Mouse (Mus musculus): ENCODE data around the gene 2310011J03Rik. TPM values are rescaled to one million over a fixed set of nuclear protein-coding genes. Genes with fewer than 3 reads are reported as not detected.
A peak's percentile ranks its signal among the peaks of the same experiment; 100 is the strongest.

Gene 2310011J03Rik
- polyA plus RNA-seq, 1 experiment from 2014 or later = 32.8 TPM

GRCm38 (mm10) chr10:80313627-80314201 lies 6.6 kb downstream of the 2310011J03Rik start:
- no peak for ATAC-seq
- H3K9ac ChIP-seq (ENCODE audit: low read depth, low read length) = peak overlapping the region; percentile 11; the same call in 1 of the 2 replicates

DNA sequence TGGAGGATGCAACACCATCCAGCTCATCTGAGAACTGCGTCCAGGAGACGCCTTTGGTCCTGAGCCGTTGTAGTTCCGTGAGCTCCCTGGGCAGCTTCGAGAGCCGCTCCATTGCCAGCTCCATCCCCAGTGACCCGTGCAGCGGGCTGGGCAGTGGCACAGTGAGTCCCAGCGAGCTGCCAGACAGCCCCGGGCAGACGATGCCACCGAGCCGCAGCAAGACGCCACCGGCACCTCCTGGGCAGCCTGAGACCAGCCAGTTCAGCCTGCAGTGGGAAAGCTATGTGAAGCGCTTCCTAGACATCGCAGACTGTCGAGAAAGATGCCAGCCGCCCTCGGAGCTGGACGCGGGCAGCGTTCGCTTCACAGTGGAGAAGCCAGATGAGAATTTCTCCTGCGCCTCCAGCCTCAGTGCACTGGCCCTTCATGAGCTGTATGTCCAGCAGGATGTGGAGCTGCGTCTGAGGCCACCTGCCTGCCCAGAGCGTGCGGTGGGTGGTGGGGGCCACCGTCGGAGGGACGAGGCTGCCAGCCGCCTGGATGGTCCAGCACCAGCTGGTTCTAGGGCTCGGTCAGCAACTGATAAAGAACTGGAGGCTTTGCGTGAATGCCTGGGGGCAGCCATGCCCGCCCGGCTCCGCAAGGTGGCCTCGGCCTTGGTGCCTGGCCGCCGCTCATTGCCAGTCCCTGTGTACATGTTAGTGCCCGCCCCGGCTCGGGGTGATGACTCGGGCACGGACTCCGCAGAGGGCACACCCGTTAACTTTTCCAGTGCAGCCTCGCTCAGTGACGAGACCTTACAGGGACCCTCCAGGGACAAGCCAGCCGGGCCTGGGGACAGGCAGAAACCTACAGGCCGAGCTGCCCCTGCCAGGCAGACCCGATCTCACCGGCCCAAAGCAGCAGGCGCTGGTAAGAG lies 7.5 kb downstream of the 2310011J03Rik start:
- no peak overlapping the region for H3K4me2 ChIP-seq (ENCODE audit: low read length)
- 69% methylated on average over 53 of the region's 54 CpGs for WGBS
- peaks cover 4% of the 10 kb centered on the region; the same call in 1 of the 2 replicates for H3K4me1 ChIP-seq (ENCODE audit: control insufficient read depth, insufficient read depth, low read depth, low read length)
- H3K9ac ChIP-seq (ENCODE audit: low read depth, low read length) = 0 out of 2 replicates have a peak overlapping the region, but pooled peaks have one; percentile 13
- peaks cover 91% of the 10 kb centered on the region for H3K36me3 ChIP-seq (ENCODE audit: control insufficient read depth, insufficient read depth, low read length)
- no peak overlapping the region for H3K27ac ChIP-seq (ENCODE audit: low read depth, low read length)
- no peak overlapping the region; the same call in 1 of the 2 replicates for H3K4me3 ChIP-seq (ENCODE audit: low read length)
- ATAC-seq = no peak
- H3K9me3 ChIP-seq (ENCODE audit: control insufficient read depth, low read length) = no peaks in the 10 kb centered on the region
- H3K27me3 ChIP-seq (replicated peaks; ENCODE audit: control insufficient read depth, insufficient read depth, low read length) = no peaks in the 10 kb centered on the region

More at GRCm38 (mm10) chr10:80313627-80314201, 6.6 kb downstream of the 2310011J03Rik start:
- Histone ChIP-seq H3K9me3 (ENCODE audit: control insufficient read depth, low read length) (no peaks in the 10 kb centered on the region), H3K4me2 (ENCODE audit: low read length) (no peak overlapping the region), H3K4me3 (ENCODE audit: low read length) (no peak overlapping the region), H3K27ac (ENCODE audit: low read depth, low read length) (no peak overlapping the region), H3K36me3 (ENCODE audit: control insufficient read depth, insufficient read depth, low read length) (peaks cover 84% of the 10 kb centered on the region), H3K27me3 (replicated peaks; ENCODE audit: control insufficient read depth, insufficient read depth, low read length) (no peaks in the 10 kb centered on the region), H3K4me1 (ENCODE audit: control insufficient read depth, insufficient read depth, low read depth, low read length) (peaks cover 4% of the 10 kb centered on the region; the same call in 1 of the 2 replicates)
- WGBS = 54% methylated on average over 20 of the region's 20 CpGs

GRCm38 (mm10) chr10:80311560-80311959 lies 8.8 kb downstream of the 2310011J03Rik start:
- Histone ChIP-seq H3K9me3 (ENCODE audit: control insufficient read depth, low read length) (no peaks in the 10 kb centered on the region), H3K4me1 (ENCODE audit: control insufficient read depth, insufficient read depth, low read depth, low read length) (peaks cover 4% of the 10 kb centered on the region; the same call in 1 of the 2 replicates), H3K27me3 (replicated peaks; ENCODE audit: control insufficient read depth, insufficient read depth, low read length) (no peaks in the 10 kb centered on the region), H3K36me3 (ENCODE audit: control insufficient read depth, insufficient read depth, low read length) (peaks cover 92% of the 10 kb centered on the region), H3K4me3 (ENCODE audit: low read length) (no peak overlapping the region), H3K9ac (ENCODE audit: low read depth, low read length) (no peak overlapping the region), H3K4me2 (ENCODE audit: low read length) (no peak overlapping the region), H3K27ac (ENCODE audit: low read depth, low read length) (no peak overlapping the region)
- no peak for ATAC-seq
- WGBS = 80% methylated on average over 16 of the region's 16 CpGs

DNA sequence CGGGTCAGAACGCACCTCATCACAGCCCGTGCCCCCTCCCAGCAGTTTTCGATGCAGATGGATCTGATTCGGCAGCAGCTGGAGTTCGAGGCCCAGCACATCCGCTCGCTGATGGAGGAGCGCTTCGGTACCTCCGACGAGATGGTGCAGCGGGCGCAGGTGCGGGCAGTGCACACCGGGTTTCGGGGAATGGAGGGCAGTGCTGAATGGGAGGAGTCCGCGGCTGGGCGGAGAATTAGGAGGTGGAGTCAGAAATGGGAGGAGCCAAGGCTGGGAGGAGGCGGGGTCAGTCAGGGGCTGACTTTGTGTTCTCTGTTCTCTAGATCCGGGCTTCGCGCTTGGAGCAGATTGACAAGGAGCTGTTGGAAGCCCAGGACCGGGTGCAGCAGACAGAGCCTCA lies 15.5 kb downstream of the 2310011J03Rik start:
- ATAC-seq = no peak
- Histone ChIP-seq H3K9ac (ENCODE audit: low read depth, low read length) (peak overlapping the region; percentile 45; the same call in 1 of the 2 replicates), H3K4me2 (ENCODE audit: low read length) (peak overlapping the region; percentile 31), H3K36me3 (ENCODE audit: control insufficient read depth, insufficient read depth, low read length) (peaks cover 50% of the 10 kb centered on the region), H3K9me3 (ENCODE audit: control insufficient read depth, low read length) (no peaks in the 10 kb centered on the region), H3K27me3 (replicated peaks; ENCODE audit: control insufficient read depth, insufficient read depth, low read length) (no peaks in the 10 kb centered on the region), H3K4me3 (ENCODE audit: low read length) (no peak overlapping the region), H3K27ac (ENCODE audit: low read depth, low read length) (no peak overlapping the region), H3K4me1 (ENCODE audit: control insufficient read depth, insufficient read depth, low read depth, low read length) (peaks cover 36% of the 10 kb centered on the region)
- 28% methylated on average over 25 of the region's 25 CpGs for WGBS

DNA sequence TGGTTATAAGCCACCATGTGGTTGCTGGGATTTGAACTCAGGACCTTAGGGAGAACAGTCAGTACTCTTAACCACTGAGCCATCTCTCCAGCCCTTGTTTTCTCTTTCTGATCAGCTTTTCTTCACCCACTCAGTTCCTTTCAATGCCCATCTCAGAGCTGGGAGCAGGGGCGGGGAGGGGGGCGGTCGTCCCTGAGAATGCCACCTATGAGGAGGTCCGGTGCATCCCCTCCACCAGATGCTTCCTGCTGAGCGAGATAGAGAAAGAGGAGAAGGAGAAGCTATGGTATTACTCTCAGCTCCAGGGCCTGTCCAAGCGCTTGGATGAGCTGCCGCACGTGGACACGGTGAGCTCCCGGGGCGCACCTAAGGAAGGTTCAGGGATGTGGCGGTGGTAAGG lies 15.9 kb downstream of the 2310011J03Rik start:
- no peaks in the 10 kb centered on the region for H3K9me3 ChIP-seq (ENCODE audit: control insufficient read depth, low read length)
- peak overlapping the region; percentile 45; the same call in 1 of the 2 replicates for H3K9ac ChIP-seq (ENCODE audit: low read depth, low read length)
- WGBS = 43% methylated on average over 12 of the region's 12 CpGs
- peaks cover 48% of the 10 kb centered on the region for H3K36me3 ChIP-seq (ENCODE audit: control insufficient read depth, insufficient read depth, low read length)
- no peak for ATAC-seq
- peak overlapping the region; percentile 31 for H3K4me2 ChIP-seq (ENCODE audit: low read length)
- no peaks in the 10 kb centered on the region for H3K27me3 ChIP-seq (replicated peaks; ENCODE audit: control insufficient read depth, insufficient read depth, low read length)
- H3K27ac ChIP-seq (ENCODE audit: low read depth, low read length) = no peak overlapping the region
- peaks cover 36% of the 10 kb centered on the region for H3K4me1 ChIP-seq (ENCODE audit: control insufficient read depth, insufficient read depth, low read depth, low read length)
- no peak overlapping the region for H3K4me3 ChIP-seq (ENCODE audit: low read length)

GRCm38 (mm10) chr10:80302471-80302881 lies 17.9 kb downstream of the 2310011J03Rik start:
- Histone ChIP-seq H3K4me1 (ENCODE audit: control insufficient read depth, insufficient read depth, low read depth, low read length) (peaks cover 48% of the 10 kb centered on the region), H3K27ac (ENCODE audit: low read depth, low read length) (peak overlapping the region; percentile 98), H3K4me3 (ENCODE audit: low read length) (peak overlapping the region; percentile 63), H3K9ac (ENCODE audit: low read depth, low read length) (peak overlapping the region; percentile 94), H3K36me3 (ENCODE audit: control insufficient read depth, insufficient read depth, low read length) (peaks cover 28% of the 10 kb centered on the region), H3K4me2 (ENCODE audit: low read length) (peak overlapping the region; percentile 81), H3K27me3 (replicated peaks; ENCODE audit: control insufficient read depth, insufficient read depth, low read length) (no peaks in the 10 kb centered on the region), H3K9me3 (ENCODE audit: control insufficient read depth, low read length) (no peaks in the 10 kb centered on the region)
- WGBS = 3% methylated on average over 9 of the region's 9 CpGs
- ATAC-seq = peak; percentile 41

DNA sequence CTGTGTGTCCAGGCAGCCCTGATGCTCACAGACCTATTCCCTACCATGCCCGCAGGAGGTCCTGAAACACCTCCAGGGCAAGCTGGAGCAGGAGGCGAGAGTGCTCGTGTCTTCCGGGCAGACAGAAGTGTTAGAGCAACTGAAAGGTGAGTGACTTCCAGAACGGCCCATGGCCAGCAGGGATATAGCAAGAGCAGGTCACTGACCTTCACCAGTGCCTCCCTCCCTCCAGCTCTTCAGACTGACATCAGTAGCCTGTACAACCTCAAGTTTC lies 18.3 kb downstream of the 2310011J03Rik start:
- peaks cover 24% of the 10 kb centered on the region for H3K36me3 ChIP-seq (ENCODE audit: control insufficient read depth, insufficient read depth, low read length)
- no peak for ATAC-seq
- WGBS = 46% methylated on average over 5 of the region's 5 CpGs

DNA sequence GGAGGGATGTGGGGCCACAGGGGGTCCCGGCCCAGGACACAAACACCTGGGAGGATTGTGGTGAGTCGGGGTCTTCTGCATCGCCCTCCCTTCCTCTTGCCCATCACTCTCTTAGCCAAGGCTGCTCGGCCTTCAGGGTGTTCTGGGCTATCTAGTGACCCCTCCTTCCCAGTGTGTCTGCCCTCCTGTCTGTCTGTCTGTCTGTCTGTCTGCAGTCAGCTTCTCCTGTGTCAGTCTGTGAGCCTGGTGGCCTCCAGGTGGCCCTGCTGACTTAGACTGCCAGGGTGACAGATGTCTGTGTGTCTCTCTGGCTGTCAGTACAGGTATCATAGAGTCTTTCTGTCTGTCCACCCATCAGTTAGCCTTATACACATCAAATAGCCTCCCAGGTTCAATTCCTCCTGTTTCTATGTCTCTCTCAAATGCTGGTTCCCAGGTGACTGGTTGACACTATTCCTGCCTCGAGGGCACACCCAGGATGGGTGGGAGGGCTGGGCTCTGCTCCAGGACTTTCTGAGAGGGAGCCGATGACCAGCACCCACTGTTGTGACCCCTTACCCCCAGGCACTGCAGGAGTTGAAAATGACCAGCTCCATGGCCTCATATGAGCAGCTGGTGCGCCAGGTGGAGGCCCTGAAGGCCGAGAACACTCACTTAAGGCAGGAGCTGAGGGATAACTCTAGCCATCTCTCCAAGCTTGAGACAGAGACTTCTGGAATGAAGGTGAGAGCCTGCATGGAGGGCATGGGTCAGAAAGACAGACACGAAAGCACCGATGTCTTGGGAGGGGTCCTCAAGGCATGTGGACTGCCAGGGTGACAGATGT lies 18.9 kb downstream of the 2310011J03Rik start:
- ATAC-seq = no peak
- no peaks in the 10 kb centered on the region for H3K27me3 ChIP-seq (replicated peaks; ENCODE audit: control insufficient read depth, insufficient read depth, low read length)
- H3K27ac ChIP-seq (ENCODE audit: low read depth, low read length) = peak overlapping the region; percentile 98
- no peaks in the 10 kb centered on the region for H3K9me3 ChIP-seq (ENCODE audit: control insufficient read depth, low read length)
- peak overlapping the region; percentile 81 for H3K4me2 ChIP-seq (ENCODE audit: low read length)
- peak overlapping the region; percentile 94 for H3K9ac ChIP-seq (ENCODE audit: low read depth, low read length)
- WGBS = 48% methylated on average over 10 of the region's 10 CpGs
- peaks cover 58% of the 10 kb centered on the region for H3K4me1 ChIP-seq (ENCODE audit: control insufficient read depth, insufficient read depth, low read depth, low read length)
- peaks cover 18% of the 10 kb centered on the region for H3K36me3 ChIP-seq (ENCODE audit: control insufficient read depth, insufficient read depth, low read length)
- H3K4me3 ChIP-seq (ENCODE audit: low read length) = peak overlapping the region; percentile 63

More for the DNA sequence above, 18.3 kb downstream of the 2310011J03Rik start:
- Histone ChIP-seq H3K9me3 (ENCODE audit: control insufficient read depth, low read length) (no peaks in the 10 kb centered on the region), H3K4me2 (ENCODE audit: low read length) (peak overlapping the region; percentile 81), H3K27me3 (replicated peaks; ENCODE audit: control insufficient read depth, insufficient read depth, low read length) (no peaks in the 10 kb centered on the region), H3K27ac (ENCODE audit: low read depth, low read length) (peak overlapping the region; percentile 98), H3K4me1 (ENCODE audit: control insufficient read depth, insufficient read depth, low read depth, low read length) (peaks cover 53% of the 10 kb centered on the region), H3K4me3 (ENCODE audit: low read length) (peak overlapping the region; percentile 63), H3K9ac (ENCODE audit: low read depth, low read length) (peak overlapping the region; percentile 94)
